Mouse (Mus musculus): ENCODE data around the gene Grik3.
"Not testable (repeated sequence)": the region's sequence is repeated elsewhere in the genome, so short reads cannot be mapped to it uniquely, and the experiment has no call there.

Grik3 gene

DNA sequence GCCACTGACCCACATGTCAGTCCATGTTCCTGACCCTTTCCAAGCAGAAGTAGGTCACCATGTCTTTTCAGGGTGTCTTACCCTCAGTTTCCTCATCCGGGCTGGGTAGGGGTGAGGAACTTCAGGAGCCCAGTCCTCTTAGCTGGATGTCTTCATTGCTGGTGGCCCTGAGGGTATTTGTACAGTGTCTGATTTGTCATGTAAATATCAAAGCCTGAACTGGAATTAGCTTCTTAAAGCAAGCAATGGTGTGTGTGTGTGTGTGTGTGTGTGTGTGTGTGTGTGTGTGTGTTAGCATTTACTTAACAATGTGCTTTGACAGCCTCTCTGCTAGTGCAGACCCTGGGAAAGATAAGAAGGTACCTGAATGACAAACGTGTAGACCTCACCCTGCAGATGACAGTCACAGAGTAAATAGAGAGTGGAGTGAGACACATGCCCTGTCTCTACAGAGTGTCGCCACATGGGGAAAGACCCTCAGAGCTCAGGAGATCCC is 109.1 kb downstream of the Grik3 start:
- DNase-seq, result no peak

DNA sequence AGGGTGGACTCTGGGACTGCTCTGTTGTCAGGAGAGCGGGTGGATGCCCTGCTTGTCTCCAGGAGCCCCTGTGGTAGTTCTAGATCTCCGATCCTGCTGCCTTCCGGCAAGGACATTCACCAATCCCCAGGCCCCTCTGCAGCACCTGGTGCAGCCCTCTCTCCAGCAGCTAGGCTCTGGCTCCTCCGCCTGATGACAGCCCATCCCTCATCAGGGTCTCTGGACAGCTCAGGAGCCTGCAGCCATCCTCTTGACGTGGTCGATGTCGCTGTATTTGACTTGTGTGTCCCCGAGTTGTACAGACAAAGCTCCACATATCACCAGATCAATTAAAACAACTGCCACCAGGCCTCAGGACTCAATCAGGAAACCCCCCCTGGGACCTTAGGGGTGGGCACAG is 110.1 kb downstream of the Grik3 start:
- DNase-seq, result no peak

DNA sequence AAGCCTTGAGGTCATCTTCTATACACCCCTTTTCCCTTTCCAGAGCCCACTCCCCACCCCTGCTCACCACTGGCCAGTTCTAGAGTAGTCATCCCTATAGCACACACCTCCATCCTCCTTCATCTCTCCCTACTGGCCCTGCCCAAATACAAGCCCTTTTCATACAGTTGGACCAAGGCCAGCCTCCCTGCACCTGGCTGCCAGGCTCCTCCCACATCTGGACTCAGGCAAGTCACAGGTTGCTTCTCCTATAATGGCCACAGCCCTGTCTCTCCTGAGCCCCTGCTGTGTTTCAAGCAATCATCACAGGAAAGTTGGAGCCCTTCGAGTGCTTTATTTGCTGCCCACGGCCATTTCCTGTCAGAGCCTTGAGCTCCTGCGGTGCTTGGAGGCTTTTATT is 110.8 kb downstream of the Grik3 start:
- DNase-seq, result no peak

GRCm38 (mm10) chr4:125604494-125604893 is 114.0 kb downstream of the Grik3 start:
- DNase-seq, result no peak

DNA sequence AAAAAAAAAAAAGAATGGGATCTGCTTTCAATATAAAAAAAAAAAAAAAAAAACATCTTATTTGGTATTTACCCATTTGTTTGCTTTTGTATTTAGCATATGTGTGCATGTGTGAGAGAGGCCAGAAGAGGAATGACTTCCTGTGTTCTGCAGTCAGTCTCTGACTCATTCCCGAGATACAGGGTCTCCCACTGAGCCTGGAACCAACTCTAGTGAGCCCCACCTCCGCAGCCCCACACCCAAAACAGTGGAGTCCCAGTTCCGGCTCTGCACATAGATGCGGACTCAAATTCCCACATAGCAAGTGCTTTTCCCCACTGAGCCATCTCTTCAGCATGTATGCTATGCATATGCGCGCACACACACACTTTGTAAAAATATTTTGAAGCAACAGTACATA is 115.6 kb downstream of the Grik3 start:
- no peak for DNase-seq

DNA sequence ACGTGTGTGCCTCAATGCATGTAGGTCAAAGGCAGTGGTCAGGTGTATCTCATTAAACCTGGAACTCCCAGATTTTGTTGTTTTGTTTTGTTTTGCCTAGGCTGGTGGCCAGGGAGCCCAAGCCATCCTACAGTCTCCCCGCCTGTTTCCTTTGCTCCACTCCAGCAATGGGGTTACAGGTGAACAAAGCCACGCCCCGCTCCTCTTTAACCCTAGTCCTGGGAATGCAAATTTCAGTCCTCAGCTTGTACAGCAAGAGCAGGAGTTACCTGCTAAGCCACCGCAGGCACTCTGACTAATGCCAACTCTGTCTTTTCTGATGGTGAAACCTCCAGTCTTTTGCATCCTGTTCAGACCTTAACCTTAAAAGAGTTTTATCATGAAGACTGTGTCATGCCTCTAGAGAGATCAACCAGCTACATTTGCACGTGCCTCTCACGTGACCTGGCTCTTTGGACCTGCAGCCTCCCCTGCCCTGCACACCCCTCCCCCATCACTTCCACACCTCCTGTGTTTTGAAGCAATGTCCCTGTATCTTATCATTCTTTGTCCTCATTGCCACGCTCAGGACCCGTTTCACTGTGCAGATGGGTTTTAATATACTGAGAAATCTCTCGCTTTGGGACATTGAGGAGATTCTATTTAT is 117.0 kb downstream of the Grik3 start:
- no peak for DNase-seq

DNA sequence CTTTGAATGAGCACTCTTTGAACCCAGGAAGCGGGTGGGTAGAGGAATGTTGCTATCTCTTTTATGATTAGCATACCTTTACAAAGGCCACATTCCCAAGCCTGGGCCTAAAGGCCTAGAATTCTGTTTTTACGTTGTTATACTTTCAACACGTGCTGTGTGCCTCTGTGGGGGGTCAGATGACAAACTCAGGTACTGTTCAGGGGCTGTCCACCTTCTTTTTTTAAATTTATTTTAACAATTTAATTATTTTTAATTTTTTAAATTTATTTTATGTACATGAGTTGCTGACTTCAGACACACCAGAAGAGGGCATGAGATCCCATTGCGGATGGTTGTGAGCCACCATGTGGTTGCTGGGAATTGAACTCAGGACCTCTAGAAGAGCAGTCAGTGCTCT is 118.4 kb downstream of the Grik3 start:
- DNase-seq, result not testable (repeated sequence)

DNA sequence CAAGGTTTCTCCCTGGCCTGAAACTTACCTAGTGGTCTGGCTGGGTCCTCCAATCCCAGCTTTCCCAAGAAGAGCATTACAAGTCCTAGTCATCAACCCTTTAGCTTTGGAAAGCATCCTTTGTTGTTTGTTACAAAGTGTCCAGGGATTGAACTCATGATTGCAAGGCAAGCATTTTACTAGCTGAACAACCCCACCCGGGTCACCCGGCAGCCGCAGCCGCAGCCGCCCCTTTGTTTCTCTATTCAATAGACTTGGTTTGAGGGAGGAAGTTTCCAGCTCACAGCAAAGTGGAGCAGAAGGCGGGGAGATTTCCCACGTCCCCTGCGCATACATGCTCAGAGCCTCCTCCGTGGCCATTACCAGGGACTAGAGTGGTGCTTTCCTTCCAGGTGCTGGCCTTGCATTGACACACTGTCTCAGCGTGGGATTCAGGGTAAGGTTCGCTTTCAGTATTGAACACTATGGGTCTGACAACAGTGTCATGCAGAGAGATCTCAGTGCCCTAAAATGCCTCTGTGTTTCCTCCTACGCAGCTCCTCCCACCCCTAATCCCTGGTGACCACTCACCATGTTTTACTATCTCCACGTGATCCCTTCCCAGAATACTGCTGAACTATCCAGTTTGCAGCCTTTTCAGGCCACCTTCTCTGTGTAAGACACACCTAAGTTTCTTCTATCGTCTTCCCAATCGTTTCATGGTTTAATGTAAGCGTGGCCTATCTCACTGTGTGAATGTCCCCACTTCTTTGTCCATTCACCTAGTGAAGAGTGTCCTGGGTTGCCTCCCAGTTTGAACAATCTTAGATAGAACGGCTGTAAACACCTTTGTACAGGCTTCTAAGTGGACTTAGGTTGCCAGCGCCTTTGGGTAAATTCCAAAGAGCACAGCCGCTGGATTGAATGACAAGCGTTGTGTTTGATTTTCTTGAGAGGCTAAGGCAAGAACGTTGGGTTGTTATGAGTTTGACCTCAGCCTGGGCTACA is 119.1 kb downstream of the Grik3 start:
- no peak for DNase-seq

- DNase-seq, result no peak
Measured at GRCm38 (mm10) chr4:125617851-125618250, 127.4 kb downstream of the Grik3 start.

- no peak for DNase-seq
Measured at GRCm38 (mm10) chr4:125618524-125619320, 128.2 kb downstream of the Grik3 start.

DNA sequence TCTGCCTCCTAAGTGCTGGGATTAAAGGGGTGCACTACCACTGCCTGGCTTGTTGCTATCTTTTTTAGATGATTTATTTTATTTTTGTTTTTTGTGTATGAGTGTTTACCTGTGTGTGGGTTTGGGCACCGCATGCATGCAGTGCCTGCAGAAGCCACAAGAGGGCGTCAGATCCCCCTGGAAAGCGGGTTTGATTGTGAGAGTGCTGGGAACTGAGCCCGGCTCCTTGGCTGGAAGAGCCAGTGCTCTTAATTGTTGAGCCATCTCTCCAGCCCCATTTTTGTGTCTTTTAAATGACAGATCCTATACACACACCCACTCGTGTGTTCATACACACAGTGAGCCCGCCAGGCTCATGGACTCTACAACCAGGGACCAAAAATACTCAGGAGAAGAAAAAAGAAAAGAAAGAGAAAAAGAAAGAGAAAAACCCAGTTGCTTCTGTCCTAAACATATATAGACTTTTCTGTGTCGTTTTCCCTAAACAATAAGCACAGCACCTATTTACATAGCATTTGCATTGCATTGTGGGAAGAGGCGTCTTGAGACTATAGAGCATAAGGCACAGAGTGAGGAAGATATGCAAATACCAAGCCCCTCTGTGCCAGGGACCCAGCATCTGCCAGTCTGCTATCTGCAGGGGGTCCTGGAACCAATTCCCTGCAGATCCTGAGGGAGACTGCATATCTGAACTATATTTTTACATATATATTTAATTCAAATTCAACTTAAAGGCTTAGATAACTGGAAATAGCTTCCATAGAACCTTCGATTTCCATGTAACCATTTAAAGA is 134.6 kb downstream of the Grik3 start:
- DNase-seq, result no peak

- peak; percentile 58 for DNase-seq
Measured at GRCm38 (mm10) chr4:125629544-125629943, 139.0 kb downstream of the Grik3 start.

GRCm38 (mm10) chr4:125635037-125635436 is 144.5 kb downstream of the Grik3 start:
- DNase-seq, result no peak

DNA sequence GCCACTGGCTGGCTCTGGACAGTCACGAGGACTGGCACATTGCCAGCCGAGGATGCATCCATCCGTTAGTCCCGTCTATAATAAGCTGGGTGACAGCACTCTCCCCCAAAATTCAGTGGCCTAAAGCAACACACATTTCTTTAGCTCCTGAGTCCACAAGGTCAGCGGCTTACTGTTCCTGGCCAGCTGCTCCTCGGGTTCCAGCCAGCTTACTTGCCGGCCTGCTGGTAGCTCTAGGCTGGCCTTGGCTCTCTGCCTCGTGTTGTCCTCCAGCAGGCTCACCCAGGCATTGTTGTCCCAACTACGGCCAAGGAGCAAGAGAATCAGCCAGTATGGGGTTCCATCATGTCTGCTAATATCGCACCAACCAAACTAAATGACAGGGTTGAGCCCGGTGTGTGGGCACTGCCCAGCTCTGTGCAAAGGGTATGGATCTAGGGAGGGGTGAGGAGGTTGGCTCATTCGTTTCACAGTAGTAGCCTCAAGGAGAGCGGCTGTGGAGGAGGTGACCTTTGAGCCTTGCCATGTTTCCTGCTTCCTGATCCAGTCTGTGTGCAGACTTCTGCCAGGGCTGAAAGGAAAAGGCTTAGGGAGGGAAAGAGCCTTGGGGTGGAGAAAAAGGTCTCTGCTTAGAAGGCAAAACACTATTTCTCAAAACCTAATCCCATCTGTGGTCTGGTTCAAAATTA is 146.3 kb downstream of the Grik3 start:
- peak; percentile 77 for DNase-seq

GRCm38 (mm10) chr4:125637364-125637763 is 146.9 kb downstream of the Grik3 start:
- DNase-seq, result no peak

DNA sequence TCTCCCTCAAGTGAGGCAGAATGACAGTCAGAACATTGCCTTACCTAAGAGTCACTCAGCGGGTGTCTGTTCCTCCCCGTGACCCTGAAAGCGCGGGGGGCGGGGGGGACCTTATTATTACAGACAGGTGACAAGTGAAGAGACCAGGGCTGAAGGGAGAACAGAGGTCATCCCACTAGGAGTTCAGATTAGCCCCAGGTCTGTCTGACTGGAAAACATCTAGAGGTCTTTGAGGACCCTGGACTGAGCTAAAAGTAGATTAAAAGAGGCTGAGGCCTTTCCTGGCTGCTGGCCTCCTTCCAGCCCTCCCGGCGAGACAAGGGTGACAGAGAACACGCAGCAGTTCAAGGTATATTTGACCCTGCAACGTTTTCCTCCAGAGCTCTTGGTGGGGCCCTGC is 150.0 kb downstream of the Grik3 start:
- DNase-seq, result no peak

DNA sequence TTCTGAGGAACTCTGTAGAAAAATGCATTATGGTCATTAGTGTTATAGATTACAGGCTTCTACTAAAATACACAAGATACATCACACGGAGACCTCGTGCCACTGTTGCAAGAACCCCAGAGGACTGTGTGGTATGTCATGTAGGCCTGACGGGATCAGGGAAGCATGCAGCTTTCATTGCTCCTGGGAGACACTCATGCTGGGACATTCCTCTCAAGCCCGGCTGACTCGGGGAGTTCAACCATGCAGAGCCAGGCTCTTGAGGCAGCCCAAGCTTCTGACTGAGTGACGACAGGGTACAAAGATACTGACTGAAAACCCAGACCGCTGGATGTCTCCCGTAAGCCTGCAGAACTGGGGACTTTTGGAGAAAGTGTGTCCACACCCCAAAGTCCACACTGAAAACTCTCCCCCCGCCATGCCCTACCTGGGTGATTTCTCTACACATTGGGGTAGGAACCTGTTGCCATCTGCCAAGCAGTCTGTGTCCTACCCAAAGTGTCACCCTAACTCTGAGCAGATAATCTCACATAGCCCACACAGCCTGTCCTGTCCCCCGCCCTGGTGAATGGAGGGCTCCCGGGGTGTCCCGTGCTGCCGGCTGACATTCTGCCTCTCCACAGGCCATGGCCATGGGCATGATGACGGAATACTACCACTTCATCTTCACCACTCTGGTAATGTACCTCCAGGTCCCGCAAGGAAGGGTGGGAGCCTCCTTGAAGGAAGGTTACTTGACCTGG is 150.6 kb downstream of the Grik3 start:
- DNase-seq, result no peak

DNA sequence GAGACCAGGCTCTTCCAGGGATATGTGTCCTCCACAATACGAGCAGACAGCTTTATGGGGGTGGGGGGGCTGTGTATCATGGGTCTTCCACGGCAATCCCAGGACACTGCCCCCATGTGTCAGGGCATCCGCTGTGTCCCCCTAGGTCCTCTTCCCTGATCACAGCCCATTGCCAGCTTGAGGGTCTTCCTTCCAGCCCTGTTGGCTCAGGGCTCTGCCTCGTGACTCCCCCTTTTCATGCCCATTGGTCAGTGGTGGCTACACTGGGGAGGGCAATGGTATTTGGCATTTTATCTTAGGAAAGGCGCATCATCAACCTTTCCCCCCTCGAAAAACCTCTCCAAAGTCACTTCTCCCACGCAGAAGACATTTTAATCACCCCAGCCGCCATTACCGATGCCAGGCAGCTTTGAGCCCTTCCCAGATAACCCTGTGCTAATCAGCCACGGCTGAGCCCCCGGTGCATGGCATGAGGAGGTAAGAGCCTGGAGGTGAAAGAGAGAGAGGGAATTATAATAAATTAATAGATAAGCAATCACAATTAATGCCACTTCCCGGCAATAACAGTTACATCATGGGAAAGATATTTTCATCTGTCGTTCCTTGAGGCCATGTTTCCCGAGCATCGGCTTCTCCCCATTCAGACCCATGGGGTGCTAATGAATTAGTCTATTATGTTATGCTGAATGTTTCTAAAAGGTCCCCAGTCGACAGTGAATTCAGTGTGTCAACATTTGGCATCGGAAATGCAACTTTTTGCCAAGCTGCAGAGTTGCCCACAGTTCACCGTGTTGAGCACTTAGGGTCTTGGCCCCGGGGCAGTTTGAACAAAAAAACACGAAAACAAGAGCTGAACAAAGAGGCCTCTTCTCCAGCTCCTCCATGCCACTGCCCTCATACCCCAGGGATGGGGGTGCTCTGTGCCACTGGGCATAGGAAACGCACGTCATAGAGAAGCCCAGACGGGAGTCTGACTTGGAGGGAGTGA is 154.4 kb downstream of the Grik3 start:
- DNase-seq, result peak; percentile 91

- DNase-seq, result no peak
Measured at GRCm38 (mm10) chr4:125651676-125652246, 161.3 kb downstream of the Grik3 start.
